ENCODE assay signal across 7 mouse cellular contexts in the genomic region with DNA sequence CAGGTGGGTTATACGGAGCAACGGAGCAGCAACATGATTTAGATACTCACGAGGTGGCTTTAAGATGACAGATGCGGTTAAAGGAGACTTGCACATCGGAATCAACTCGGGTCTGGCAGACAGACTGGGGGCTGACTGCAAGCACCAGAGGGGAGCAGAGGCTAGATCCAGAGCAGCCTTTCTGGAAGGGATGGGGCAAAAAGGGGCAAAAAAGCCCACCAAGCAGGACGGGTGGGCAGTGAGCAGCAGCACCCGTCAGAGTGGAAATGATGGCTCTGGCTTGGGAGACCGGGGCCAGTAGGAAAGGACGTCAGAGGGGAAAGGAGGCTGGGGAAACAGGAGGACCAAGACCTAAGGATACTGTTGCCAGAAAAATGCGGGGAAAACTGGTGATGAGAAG. TPM values are rescaled to one million over a fixed set of nuclear protein-coding genes. Genes with fewer than 3 reads are reported as not detected.
A peak's percentile ranks its signal among the peaks of the same experiment; 100 is the strongest.
DNase-seq lines count a peak whose midpoint lies in the region; ATAC-seq and TF ChIP-seq lines count a peak whose summit lies in the region.

No protein-coding gene starts in this region.

- TF ChIP-seq CTCF in heart, postnatal 0 days (IDR thresholded peaks at IDR 0.05; ENCODE audit: low read depth) = no peak

- TF ChIP-seq EP300 in heart, postnatal 0 days (IDR thresholded peaks at IDR 0.05; ENCODE audit: low read depth) = no peak

- peak overlapping the region; percentile 93 for H3K4me2 ChIP-seq in kidney, embryonic 15.5 days
- H3K4me2 ChIP-seq in heart, postnatal 0 days (ENCODE audit: low read depth, low read length) = peak overlapping the region; percentile 93

- under 1% methylated on average over 11 of the region's 11 CpGs for WGBS in kidney, embryonic 15.5 days
- 0% methylated on average over 11 of the region's 11 CpGs for WGBS in heart, postnatal 0 days
- 0% methylated on average over 10 of the region's 11 CpGs for WGBS in macrophage (ENCODE audit: missing documents)

- H3K9ac ChIP-seq in kidney, embryonic 15.5 days = peak overlapping the region; percentile 81
- peak overlapping the region; percentile 100 for H3K9ac ChIP-seq in ES-E14 (ENCODE audit: insufficient read depth, low read depth, low read length, poor library complexity, severe bottlenecking)
- peak overlapping the region; percentile 84 for H3K9ac ChIP-seq in heart, postnatal 0 days (replicated peaks; ENCODE audit: low read depth, low read length)

- peaks cover 56% of the 10 kb centered on the region for H3K79me2 ChIP-seq in macrophage (ENCODE audit: inconsistent target)

- ATAC-seq in kidney, embryonic 15.5 days (replicated peaks; ENCODE audit: low FRiP score) = peak; percentile 23
- no peak for ATAC-seq in heart, postnatal 0 days (ENCODE audit: insufficient read depth, low read depth)

- no peaks in the 10 kb centered on the region for H3K36me3 ChIP-seq in kidney, embryonic 15.5 days
- H3K36me3 ChIP-seq in ES-E14 (ENCODE audit: control insufficient read depth, insufficient read depth, low read length, poor library complexity, severe bottlenecking) = no peaks in the 10 kb centered on the region
- H3K36me3 ChIP-seq in heart, postnatal 0 days (replicated peaks; ENCODE audit: control insufficient read depth, insufficient read depth, low read length) = no peaks in the 10 kb centered on the region
- H3K36me3 ChIP-seq in macrophage (ENCODE audit: inconsistent target) = no peaks in the 10 kb centered on the region

- H3K4me3 ChIP-seq in kidney, embryonic 15.5 days (replicated peaks) = peak overlapping the region; percentile 72
- H3K4me3 ChIP-seq in ES-E14 (ENCODE audit: insufficient read depth in 1 of 2, low read depth in 1 of 2, low read length in 2 of 2, poor library complexity in 1 of 2, severe bottlenecking in 1 of 2) = peak overlapping the region; percentile 86 to 99
- peak overlapping the region; percentile 90 for H3K4me3 ChIP-seq in heart, postnatal 0 days (ENCODE audit: low read depth, low read length)
- peak overlapping the region; percentile 96 for H3K4me3 ChIP-seq in macrophage (ENCODE audit: inconsistent target)

- no peaks in the 10 kb centered on the region for H3K9me3 ChIP-seq in kidney, embryonic 15.5 days (replicated peaks)
- no peaks in the 10 kb centered on the region for H3K9me3 ChIP-seq in ES-E14 (ENCODE audit: control insufficient read depth, insufficient read depth, low read depth, low read length)
- no peaks in the 10 kb centered on the region for H3K9me3 ChIP-seq in heart, postnatal 0 days (replicated peaks; ENCODE audit: control insufficient read depth, low read length)

- H3K27me3 ChIP-seq in kidney, embryonic 15.5 days = no peaks in the 10 kb centered on the region
- no peaks in the 10 kb centered on the region for H3K27me3 ChIP-seq in heart, postnatal 0 days (ENCODE audit: control insufficient read depth, insufficient read depth, low read length)

- no peak for DNase-seq in kidney, adult 9 months
- DNase-seq in ES-E14 (ENCODE audit: low read depth, low spot score) = no peak
- DNase-seq in c-Kit-positive CD71-positive TER-119-negative erythroid progenitor cells, embryonic 14.5 days (ENCODE audit: low read depth) = peak; percentile 13
- no peak for DNase-seq in heart, postnatal 0 days (ENCODE audit: low spot score)
- peak; percentile 46 for DNase-seq in thymus, postnatal 4 days

- H3K4me1 ChIP-seq in kidney, embryonic 15.5 days = peaks cover 25% of the 10 kb centered on the region
- peaks cover 0 to 5% of the 10 kb centered on the region in 2 experiments; a peak in 1 of 4 replicates for H3K4me1 ChIP-seq in ES-E14 (ENCODE audit: control insufficient read depth in 2 of 2, insufficient read depth in 2 of 2, low read length in 2 of 2, poor library complexity in 1 of 2)
- peaks cover 10% of the 10 kb centered on the region for H3K4me1 ChIP-seq in heart, postnatal 0 days (ENCODE audit: control insufficient read depth, insufficient read depth)

- peak overlapping the region; percentile 91 for H3K27ac ChIP-seq in kidney, embryonic 15.5 days
- H3K27ac ChIP-seq in ES-E14 (ENCODE audit: insufficient read depth, low read depth, low read length, poor library complexity, severe bottlenecking) (no peak overlapping the region), macrophage (peak overlapping the region; percentile 71)
- peak overlapping the region; percentile 92 for H3K27ac ChIP-seq in heart, postnatal 0 days (ENCODE audit: low read depth)

- in situ Hi-C loops in ES-E14 (cut with MboI; ENCODE audit: low sequenced_read_pairs in 2 of 2, unreplicated experiment in 2 of 2) = no loop called here

TF ChIP-seq in ES-E14, 5 proteins besides CTCF, POLR2A, EP300 and RAD21:
- TF ChIP-seq MAFK (IDR thresholded peaks at IDR 0.05; ENCODE audit: insufficient read depth, low read depth, low read length) = no peak
- TF ChIP-seq ZNF384 (IDR thresholded peaks at IDR 0.05; ENCODE audit: low read depth, low read length) = no peak
- no peak for TF ChIP-seq HCFC1 (IDR thresholded peaks at IDR 0.05; ENCODE audit: borderline replicate concordance, insufficient read depth, low read length)
- TF ChIP-seq ZC3H11A (IDR thresholded peaks at IDR 0.05; ENCODE audit: borderline replicate concordance, low read depth, low read length) = no peak
- no peak for TF ChIP-seq CHD2 (IDR thresholded peaks at IDR 0.05; ENCODE audit: low read depth, low read length)
TF ChIP-seq in ES-E14: peak in this region for 0.

RNA-seq across cellular contexts. Expression of gene Cnot4, which starts 0.7 kb away (rescaled TPM):
- 26.1 and 28.2 TPM in 2 replicates for polyA plus RNA-seq in kidney, embryonic 15.5 days (2015; fragmentation: Nextera tagmentation; extraction: Ambion mirVana)
- 16.9 and 18.8 TPM in 2 replicates for total RNA-seq in ES-E14 (2012; rRNA removed)
- total RNA-seq in heart, postnatal 0 days (2014; rRNA removed; ENCODE audit: low replicate concordance) = 10.2 and 13.3 TPM in 2 replicates
- 15.0 and 17.4 TPM in 2 replicates for polyA plus RNA-seq in heart, postnatal 0 days (2015; fragmentation: Nextera tagmentation; extraction: Ambion mirVana)
- total RNA-seq in macrophage (2018; cell fraction: chromatin; rRNA removed) = 100 to 1,000 TPM in 1 of 26 experiments, 10 to 100 TPM in 25; 47.4 to 123 (median 75.9) TPM
- 10 to 100 TPM; 25.6 to 39.8 (median 30.5) TPM for total RNA-seq in macrophage (2018; cell fraction: cytosol; rRNA removed)
- total RNA-seq in macrophage (2018; cell fraction: nucleus; rRNA removed) = 100 to 1,000 TPM in 2 of 26 experiments, 10 to 100 TPM in 24; 40.8 to 131 (median 70.9) TPM
- polyA plus RNA-seq in macrophage (2018) = 15.1 to 41.6 TPM (median 19.7 TPM) in 3 replicates

RNA-seq across cellular contexts. Expression of gene Nup205, which starts 44.4 kb away (rescaled TPM):
- 38.1 and 43.7 TPM in 2 replicates for polyA plus RNA-seq in kidney, embryonic 15.5 days (2015; fragmentation: Nextera tagmentation; extraction: Ambion mirVana)
- total RNA-seq in ES-E14 (2012; rRNA removed) = 108 and 117 TPM in 2 replicates
- total RNA-seq in heart, postnatal 0 days (2014; rRNA removed; ENCODE audit: low replicate concordance) = 34.6 and 36.7 TPM in 2 replicates
- 7.0 and 7.1 TPM in 2 replicates for polyA plus RNA-seq in heart, postnatal 0 days (2015; fragmentation: Nextera tagmentation; extraction: Ambion mirVana)
- total RNA-seq in macrophage (2018; cell fraction: chromatin; rRNA removed) = 10 to 100 TPM; 22.3 to 90.4 (median 61.6) TPM
- total RNA-seq in macrophage (2018; cell fraction: cytosol; rRNA removed) = 10 to 100 TPM; 10.3 to 22.2 (median 17.4) TPM
- 10 to 100 TPM; 20.3 to 70.9 (median 34.3) TPM for total RNA-seq in macrophage (2018; cell fraction: nucleus; rRNA removed)
- polyA plus RNA-seq in macrophage (2018) = 16.6 to 30.2 TPM (median 17.1 TPM) in 3 replicates

Comparison
In these comparisons a context has a peak if more than half of its experiments do, and no peak if none do; other contexts are left out.
1. DNase-seq: peak in c-Kit-positive CD71-positive TER-119-negative erythroid progenitor cells, embryonic 14.5 days (single experiment) and thymus, postnatal 4 days (single experiment); none in kidney, adult 9 months (single experiment), ES-E14 (single experiment) and heart, postnatal 0 days (single experiment).
2. Peak in every context shown above with its lines, with median percentiles within 50 percentile points of each other: H3K4me3 ChIP-seq and H3K9ac ChIP-seq.